Mouse (Mus musculus): ENCODE results near the gene Aqp7. TPM values are rescaled to one million over a fixed set of nuclear protein-coding genes. Genes with fewer than 3 reads are reported as not detected.
A peak's percentile ranks its signal among the peaks of the same experiment; 100 is the strongest.

Gene Aqp7
- polyA plus RNA-seq, 1 experiment from 2014 or later = 0.74 TPM

GRCm38 (mm10) chr4:41073008-41073817 lies 25.3 kb upstream of the Aqp7 start:
- Histone ChIP-seq H3K9ac (ENCODE audit: low read depth, low read length) (no peak overlapping the region), H3K9me3 (ENCODE audit: control insufficient read depth, low read length) (no peaks in the 10 kb centered on the region), H3K4me3 (ENCODE audit: low read depth, low read length) (no peak overlapping the region), H3K36me3 (ENCODE audit: control insufficient read depth, insufficient read depth, low read length) (no peaks in the 10 kb centered on the region), H3K4me2 (ENCODE audit: low read depth, low read length) (no peak overlapping the region), H3K27me3 (replicated peaks; ENCODE audit: control insufficient read depth, insufficient read depth, low read length) (no peaks in the 10 kb centered on the region), H3K4me1 (ENCODE audit: control insufficient read depth, insufficient read depth, low read length) (no peaks in the 10 kb centered on the region), H3K27ac (replicated peaks; ENCODE audit: low read depth, low read length) (no peak overlapping the region)
- DNase-seq (ENCODE audit: low spot score) (no peak), ATAC-seq (ENCODE audit: low read depth) (no peak)
- WGBS = 76% methylated on average over 12 of the region's 12 CpGs

- DNase-seq (ENCODE audit: low spot score) = no peak
These were observed 23.8 kb upstream of the Aqp7 start for GRCm38 (mm10) chr4:41071500-41072429.

GRCm38 (mm10) chr4:41065196-41065595 lies 17.3 kb upstream of the Aqp7 start:
- ATAC-seq (ENCODE audit: low read depth) (no peak), DNase-seq (ENCODE audit: low spot score) (no peak)
- H3K36me3 ChIP-seq (ENCODE audit: control insufficient read depth, insufficient read depth, low read length) = no peaks in the 10 kb centered on the region
- no peaks in the 10 kb centered on the region for H3K9me3 ChIP-seq (ENCODE audit: control insufficient read depth, low read length)
- WGBS = 82% methylated on average over 4 of the region's 4 CpGs
- H3K9ac ChIP-seq (ENCODE audit: low read depth, low read length) = no peak overlapping the region
- no peak overlapping the region for H3K4me3 ChIP-seq (ENCODE audit: low read depth, low read length)
- no peaks in the 10 kb centered on the region for H3K27me3 ChIP-seq (replicated peaks; ENCODE audit: control insufficient read depth, insufficient read depth, low read length)
- peaks cover 6% of the 10 kb centered on the region; the same call in 1 of the 2 replicates for H3K4me1 ChIP-seq (ENCODE audit: control insufficient read depth, insufficient read depth, low read length)
- peak overlapping the region; percentile 28; the same call in 1 of the 2 replicates for H3K27ac ChIP-seq (replicated peaks; ENCODE audit: low read depth, low read length)
- no peak overlapping the region for H3K4me2 ChIP-seq (ENCODE audit: low read depth, low read length)

More at GRCm38 (mm10) chr4:41071500-41072429, 23.8 kb upstream of the Aqp7 start:
- Histone ChIP-seq H3K4me3 (ENCODE audit: low read depth, low read length) (no peak overlapping the region), H3K4me1 (ENCODE audit: control insufficient read depth, insufficient read depth, low read length) (no peaks in the 10 kb centered on the region), H3K9ac (ENCODE audit: low read depth, low read length) (no peak overlapping the region), H3K36me3 (ENCODE audit: control insufficient read depth, insufficient read depth, low read length) (no peaks in the 10 kb centered on the region), H3K27ac (replicated peaks; ENCODE audit: low read depth, low read length) (no peak overlapping the region), H3K9me3 (ENCODE audit: control insufficient read depth, low read length) (no peaks in the 10 kb centered on the region), H3K4me2 (ENCODE audit: low read depth, low read length) (no peak overlapping the region), H3K27me3 (replicated peaks; ENCODE audit: control insufficient read depth, insufficient read depth, low read length) (no peaks in the 10 kb centered on the region)
- no peak for ATAC-seq (ENCODE audit: low read depth)
- WGBS = 61% methylated on average over 14 of the region's 14 CpGs

DNA sequence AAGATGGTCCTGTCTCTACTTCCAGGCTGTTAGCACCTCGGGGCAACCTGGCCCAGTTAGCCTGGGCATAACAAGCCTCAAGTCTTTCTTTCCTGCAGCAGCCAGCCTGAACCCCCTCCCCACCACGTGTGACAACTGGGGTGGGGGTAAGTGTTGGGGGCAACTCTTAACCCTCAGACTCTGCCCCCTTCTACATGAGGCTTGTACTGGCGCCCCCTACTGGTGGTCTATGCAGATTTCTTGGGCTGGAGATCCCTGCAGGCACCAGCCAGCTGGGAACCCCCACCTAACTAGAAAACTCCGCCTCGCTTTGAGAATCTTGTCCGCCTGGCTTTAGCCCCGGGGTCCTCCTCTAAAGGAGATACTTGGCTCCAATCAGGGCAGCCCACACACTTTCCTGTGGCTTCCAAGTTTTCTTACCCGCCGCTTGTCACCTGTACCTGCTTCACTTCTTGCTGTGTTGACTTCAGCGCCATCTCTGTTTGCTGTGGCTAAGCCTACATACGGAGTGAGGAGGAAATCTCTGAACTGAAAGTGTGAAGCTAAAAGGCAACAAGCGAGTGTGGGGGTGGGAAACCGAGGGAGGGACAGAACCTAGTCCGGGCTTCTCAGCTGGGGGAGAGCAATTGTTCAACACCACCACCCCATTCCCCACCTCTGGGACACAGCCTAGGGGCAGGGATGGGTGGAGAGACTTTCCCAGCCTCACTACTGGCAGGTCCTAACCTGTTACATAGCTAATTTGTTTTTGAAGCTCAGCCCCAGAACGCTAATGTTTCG lies 16.1 kb upstream of the Aqp7 start:
- peak overlapping the region; percentile 40; the same call in 1 of the 2 replicates for H3K9ac ChIP-seq (ENCODE audit: low read depth, low read length)

DNA sequence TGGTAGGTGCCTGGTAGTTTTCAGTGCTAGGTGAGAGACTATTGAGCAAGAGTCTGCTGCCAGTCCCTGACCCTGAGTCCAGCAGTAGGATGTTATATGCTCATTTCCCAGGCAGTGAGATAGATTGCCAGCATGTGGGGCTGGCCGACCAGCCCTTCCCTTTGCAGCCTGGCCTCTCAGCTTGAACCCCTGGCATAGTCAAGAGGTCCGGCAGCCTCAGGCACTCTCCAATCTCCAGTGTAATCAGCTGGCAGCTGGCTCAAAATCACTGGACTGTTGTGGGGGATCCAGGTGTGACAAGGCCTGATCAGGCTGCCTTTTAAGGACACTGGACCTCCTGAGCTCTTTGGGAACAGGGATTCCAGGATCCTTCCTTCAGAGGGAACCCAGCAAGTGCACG lies 15.4 kb upstream of the Aqp7 start:
- ATAC-seq (ENCODE audit: low read depth) (no peak), DNase-seq (ENCODE audit: low spot score) (no peak)
- 45% methylated on average over 3 of the region's 3 CpGs for WGBS
- no peak overlapping the region for H3K4me3 ChIP-seq (ENCODE audit: low read depth, low read length)
- no peak overlapping the region for H3K4me2 ChIP-seq (ENCODE audit: low read depth, low read length)
- H3K36me3 ChIP-seq (ENCODE audit: control insufficient read depth, insufficient read depth, low read length) = no peaks in the 10 kb centered on the region
- no peaks in the 10 kb centered on the region for H3K9me3 ChIP-seq (ENCODE audit: control insufficient read depth, low read length)
- peaks cover 6% of the 10 kb centered on the region; the same call in 1 of the 2 replicates for H3K4me1 ChIP-seq (ENCODE audit: control insufficient read depth, insufficient read depth, low read length)
- H3K27me3 ChIP-seq (replicated peaks; ENCODE audit: control insufficient read depth, insufficient read depth, low read length) = no peaks in the 10 kb centered on the region
- no peak overlapping the region for H3K9ac ChIP-seq (ENCODE audit: low read depth, low read length)
- H3K27ac ChIP-seq (replicated peaks; ENCODE audit: low read depth, low read length) = no peak overlapping the region

More for the DNA sequence above, 16.1 kb upstream of the Aqp7 start:
- Histone ChIP-seq H3K36me3 (ENCODE audit: control insufficient read depth, insufficient read depth, low read length) (no peaks in the 10 kb centered on the region), H3K4me2 (ENCODE audit: low read depth, low read length) (peak overlapping the region; percentile 48), H3K27ac (replicated peaks; ENCODE audit: low read depth, low read length) (peak overlapping the region; percentile 61; the same call in 1 of the 2 replicates), H3K9me3 (ENCODE audit: control insufficient read depth, low read length) (no peaks in the 10 kb centered on the region), H3K4me1 (ENCODE audit: control insufficient read depth, insufficient read depth, low read length) (peaks cover 6% of the 10 kb centered on the region; the same call in 1 of the 2 replicates), H3K4me3 (ENCODE audit: low read depth, low read length) (peak overlapping the region; percentile 15; the same call in 1 of the 2 replicates), H3K27me3 (replicated peaks; ENCODE audit: control insufficient read depth, insufficient read depth, low read length) (no peaks in the 10 kb centered on the region)
- ATAC-seq (ENCODE audit: low read depth) = peak; percentile 86
- peak; percentile 82 for DNase-seq (ENCODE audit: low spot score)
- WGBS = 11% methylated on average over 16 of the region's 16 CpGs

- H3K4me3 ChIP-seq (ENCODE audit: low read depth, low read length) = no peak overlapping the region
- no peaks in the 10 kb centered on the region for H3K4me1 ChIP-seq (ENCODE audit: control insufficient read depth, insufficient read depth, low read length)
- no peaks in the 10 kb centered on the region for H3K9me3 ChIP-seq (ENCODE audit: control insufficient read depth, low read length)
- no peaks in the 10 kb centered on the region for H3K36me3 ChIP-seq (ENCODE audit: control insufficient read depth, insufficient read depth, low read length)
- ATAC-seq (ENCODE audit: low read depth) (no peak), DNase-seq (ENCODE audit: low spot score) (no peak)
- H3K27me3 ChIP-seq (replicated peaks; ENCODE audit: control insufficient read depth, insufficient read depth, low read length) = no peaks in the 10 kb centered on the region
- H3K4me2 ChIP-seq (ENCODE audit: low read depth, low read length) = no peak overlapping the region
- no peak overlapping the region for H3K27ac ChIP-seq (replicated peaks; ENCODE audit: low read depth, low read length)
- no peak overlapping the region for H3K9ac ChIP-seq (ENCODE audit: low read depth, low read length)
- WGBS = 63% methylated on average over 7 of the region's 9 CpGs
These were observed 9.4 kb upstream of the Aqp7 start for GRCm38 (mm10) chr4:41057361-41057760.

DNA sequence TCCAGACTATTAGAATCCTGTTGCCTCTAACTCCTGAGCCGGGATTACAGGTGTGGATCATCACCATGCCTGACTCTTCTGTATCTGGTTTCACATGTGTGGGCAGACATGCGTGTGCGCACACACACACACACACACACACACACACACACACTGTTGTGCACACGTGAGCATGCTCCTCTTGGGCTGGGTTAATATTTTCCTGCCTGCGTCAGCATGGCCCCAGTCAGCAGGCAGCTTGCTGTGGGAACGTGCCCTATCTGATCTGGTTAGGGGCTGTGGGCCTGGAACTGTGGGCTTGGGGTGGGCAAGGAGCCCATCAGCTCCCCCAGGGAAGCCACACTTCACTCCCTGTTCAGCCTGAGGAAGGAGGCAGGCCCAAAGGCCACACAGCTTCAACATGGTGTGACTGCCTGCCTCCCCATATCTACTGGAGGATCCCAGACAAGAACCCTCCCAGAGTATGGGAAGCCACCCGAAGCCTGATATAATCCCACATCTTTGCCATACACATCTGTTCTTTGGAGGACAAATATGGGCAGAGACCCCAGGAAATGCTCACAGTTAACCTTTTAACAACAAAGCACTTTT lies 8.9 kb upstream of the Aqp7 start:
- H3K4me1 ChIP-seq (ENCODE audit: control insufficient read depth, insufficient read depth, low read length) = no peaks in the 10 kb centered on the region
- H3K27me3 ChIP-seq (replicated peaks; ENCODE audit: control insufficient read depth, insufficient read depth, low read length) = no peaks in the 10 kb centered on the region
- WGBS = 59% methylated on average over 7 of the region's 7 CpGs
- no peak overlapping the region for H3K4me2 ChIP-seq (ENCODE audit: low read depth, low read length)
- no peaks in the 10 kb centered on the region for H3K36me3 ChIP-seq (ENCODE audit: control insufficient read depth, insufficient read depth, low read length)
- H3K4me3 ChIP-seq (ENCODE audit: low read depth, low read length) = no peak overlapping the region
- ATAC-seq (ENCODE audit: low read depth) = no peak
- no peaks in the 10 kb centered on the region for H3K9me3 ChIP-seq (ENCODE audit: control insufficient read depth, low read length)
- no peak for DNase-seq (ENCODE audit: low spot score)
- no peak overlapping the region for H3K9ac ChIP-seq (ENCODE audit: low read depth, low read length)
- no peak overlapping the region for H3K27ac ChIP-seq (replicated peaks; ENCODE audit: low read depth, low read length)

GRCm38 (mm10) chr4:41056253-41056652 lies 8.3 kb upstream of the Aqp7 start:
- Histone ChIP-seq H3K9ac (ENCODE audit: low read depth, low read length) (no peak overlapping the region), H3K36me3 (ENCODE audit: control insufficient read depth, insufficient read depth, low read length) (no peaks in the 10 kb centered on the region), H3K4me3 (ENCODE audit: low read depth, low read length) (no peak overlapping the region), H3K27me3 (replicated peaks; ENCODE audit: control insufficient read depth, insufficient read depth, low read length) (no peaks in the 10 kb centered on the region), H3K9me3 (ENCODE audit: control insufficient read depth, low read length) (no peaks in the 10 kb centered on the region), H3K4me1 (ENCODE audit: control insufficient read depth, insufficient read depth, low read length) (no peaks in the 10 kb centered on the region), H3K27ac (replicated peaks; ENCODE audit: low read depth, low read length) (no peak overlapping the region), H3K4me2 (ENCODE audit: low read depth, low read length) (no peak overlapping the region)
- ATAC-seq (ENCODE audit: low read depth) (no peak), DNase-seq (ENCODE audit: low spot score) (no peak)
- 50% methylated on average over 1 of the region's 1 CpGs for WGBS
